Comparison of ENCODE assay signal across 12 mouse cellular contexts in genomic region chr16:10585165-10585564, GRCm38 (mm10). TPM values are rescaled to one million over a fixed set of nuclear protein-coding genes. Genes with fewer than 3 reads are reported as not detected.
DNase-seq lines count a peak whose midpoint lies in the region; ATAC-seq and TF ChIP-seq lines count a peak whose summit lies in the region.
"Had no signal": no experiment of that assay in that cellular context is flagged by ENCODE, and none has a peak within 500 bp of the region (broad histone marks: within the 10 kb centered on the region; RNA-seq: fewer than 3 reads in every experiment).

No protein-coding gene starts in this region.

- TF ChIP-seq CTCF in spleen, adult 2 months (IDR thresholded peaks at IDR 0.05; ENCODE audit: extremely low read depth, insufficient read depth, insufficient read length, insufficient replicate concordance): no peak

- TF ChIP-seq POLR2A in spleen, adult 2 months (IDR thresholded peaks at IDR 0.05; ENCODE audit: low read depth, low read length): no peak

- H3K9ac ChIP-seq in forebrain, embryonic 14.5 days (ENCODE audit: low read length): no peak overlapping the region
- H3K9ac ChIP-seq: forebrain, embryonic 12.5 days; heart, embryonic 15.5 days had no signal

- no peak overlapping the region for H3K4me3 ChIP-seq in spleen, adult 2 months (ENCODE audit: extremely low read depth, insufficient read depth, insufficient read length)
- no peak overlapping the region for H3K4me3 ChIP-seq in midbrain, embryonic 10.5 days
- H3K4me3 ChIP-seq in forebrain, embryonic 14.5 days (ENCODE audit: low read depth, low read length): no peak overlapping the region
- H3K4me3 ChIP-seq: forebrain, embryonic 12.5 days; heart, embryonic 15.5 days had no signal

- no peak overlapping the region for H3K4me2 ChIP-seq in forebrain, embryonic 14.5 days (ENCODE audit: low read length)
- H3K4me2 ChIP-seq: forebrain, embryonic 12.5 days; heart, embryonic 15.5 days had no signal

- no peaks in the 10 kb centered on the region for H3K4me1 ChIP-seq in spleen, adult 2 months (ENCODE audit: control insufficient read depth, insufficient read depth, insufficient read length)
- H3K4me1 ChIP-seq in midbrain, embryonic 10.5 days: no peaks in the 10 kb centered on the region
- no peaks in the 10 kb centered on the region for H3K4me1 ChIP-seq in forebrain, embryonic 14.5 days (ENCODE audit: control insufficient read depth, insufficient read depth, low read length)
- H3K4me1 ChIP-seq: forebrain, embryonic 12.5 days had no signal

- ATAC-seq in megakaryocyte, adult 5-6 weeks (ENCODE audit: poor library complexity, severe bottlenecking): peak; percentile 43
- no peak for ATAC-seq in forebrain, embryonic 14.5 days

- no peaks in the 10 kb centered on the region for H3K9me3 ChIP-seq in midbrain, embryonic 10.5 days (replicated peaks)
- H3K9me3 ChIP-seq in forebrain, embryonic 14.5 days (replicated peaks; ENCODE audit: control insufficient read depth, low read length): no peaks in the 10 kb centered on the region
- H3K9me3 ChIP-seq: forebrain, embryonic 12.5 days; heart, embryonic 15.5 days had no signal

- peak overlapping the region; percentile 25; the same call in 1 of the 2 replicates for H3K27ac ChIP-seq in spleen, adult 2 months (ENCODE audit: insufficient read depth, low read length)
- no peak overlapping the region for H3K27ac ChIP-seq in midbrain, embryonic 10.5 days (replicated peaks)
- H3K27ac ChIP-seq in forebrain, embryonic 14.5 days (ENCODE audit: low read depth, low read length): no peak overlapping the region
- H3K27ac ChIP-seq: forebrain, embryonic 12.5 days; heart, embryonic 15.5 days had no signal

- H3K27me3 ChIP-seq in spleen, adult 2 months (ENCODE audit: control insufficient read depth, insufficient read depth, low read length): no peaks in the 10 kb centered on the region
- no peaks in the 10 kb centered on the region for H3K27me3 ChIP-seq in midbrain, embryonic 10.5 days (ENCODE audit: low read depth, poor library complexity, severe bottlenecking)
- no peaks in the 10 kb centered on the region for H3K27me3 ChIP-seq in forebrain, embryonic 14.5 days (replicated peaks; ENCODE audit: control insufficient read depth, insufficient read depth, low read length)
- H3K27me3 ChIP-seq: CH12.LX; forebrain, embryonic 12.5 days; heart, embryonic 15.5 days had no signal

- DNase-seq in cerebellum, adult 11-12 months: peak; percentile 22
- DNase-seq in cerebellum, adult 8-10 months: no peak
- DNase-seq in spleen, adult 2 months (ENCODE audit: low read depth in 1 of 2, low spot score in 2 of 2): no peak
- no peak for DNase-seq in spleen, adult 12 weeks (ENCODE audit: low spot score)
- DNase-seq in midbrain, embryonic 10.5 days (ENCODE audit: low spot score): no peak
- DNase-seq in forebrain, embryonic 14.5 days (ENCODE audit: low spot score): no peak
- no peak for DNase-seq in urinary bladder, postnatal 36 days (ENCODE audit: low spot score in 2 of 2)
- DNase-seq: spleen, adult 18-20 months had no signal

- H3K36me3 ChIP-seq in spleen, adult 2 months (ENCODE audit: control insufficient read depth, insufficient read depth, low read length): peaks cover 14% of the 10 kb centered on the region
- peaks cover 59% of the 10 kb centered on the region for H3K36me3 ChIP-seq in midbrain, embryonic 10.5 days
- peaks cover 52% of the 10 kb centered on the region for H3K36me3 ChIP-seq in forebrain, embryonic 14.5 days (ENCODE audit: control insufficient read depth, insufficient read depth, low read length)

- WGBS in spleen, adult 2 months: 23% methylated on average over 1 of the region's 1 CpGs
- WGBS in midbrain, embryonic 10.5 days: 82% methylated on average over 1 of the region's 1 CpGs
- 89% methylated on average over 1 of the region's 1 CpGs for WGBS in forebrain, embryonic 14.5 days

RNA-seq across cellular contexts. Expression of gene Clec16a, which starts 40.0 kb away (rescaled TPM):
- polyA plus RNA-seq in spleen, adult 2 months (2012; rRNA removed): 8.2 and 10.0 TPM in 2 replicates
- total RNA-seq in megakaryocyte, adult 5-6 weeks (2015): 26.8 and 28.8 TPM in 2 replicates
- total RNA-seq in megakaryocyte, adult 5-6 weeks (2017): 19.4 and 20.7 TPM in 2 replicates
- 27.2 and 30.8 TPM in 2 replicates for polyA plus RNA-seq in midbrain, embryonic 10.5 days (2016; fragmentation: Nextera tagmentation; extraction: Ambion mirVana)
- polyA plus RNA-seq in forebrain, embryonic 14.5 days (2014; fragmentation: Nextera tagmentation; extraction: Ambion mirVana): 50.2 and 65.6 TPM in 2 replicates

RNA-seq across cellular contexts. Expression of gene Dexi, which starts 42.3 kb away (rescaled TPM):
- polyA plus RNA-seq in spleen, adult 2 months (2012; rRNA removed): 40.8 and 55.1 TPM in 2 replicates
- total RNA-seq in megakaryocyte, adult 5-6 weeks (2015): 5.9 and 6.0 TPM in 2 replicates
- 4.3 and 7.0 TPM in 2 replicates for total RNA-seq in megakaryocyte, adult 5-6 weeks (2017)
- 15.6 and 17.4 TPM in 2 replicates for polyA plus RNA-seq in midbrain, embryonic 10.5 days (2016; fragmentation: Nextera tagmentation; extraction: Ambion mirVana)
- 16.9 and 21.6 TPM in 2 replicates for polyA plus RNA-seq in forebrain, embryonic 14.5 days (2014; fragmentation: Nextera tagmentation; extraction: Ambion mirVana)
